Mouse (Mus musculus) testis, adult 2 months (tissue): Measurements from ENCODE around the gene Kat2b. TPM values are rescaled to one million over a fixed set of nuclear protein-coding genes. Genes with fewer than 3 reads are reported as not detected.

Experiments used
- H3K27ac ChIP-seq: fragments of 200-500 bp; 2 replicates; pipeline ENCODE4 v1.5.1; 2012; ENCODE audit warnings: low read depth, low read length; ENCODE audit not compliant: control insufficient read depth, insufficient read depth
- H3K27me3 ChIP-seq: fragments of 200-500 bp; 2 replicates; pipeline ENCODE4 v1.6.1; 2012; ENCODE audit warnings: mild to moderate bottlenecking, low read length, moderate library complexity; ENCODE audit not compliant: control insufficient read depth, insufficient read depth
- H3K36me3 ChIP-seq: fragments of 200-500 bp; 2 replicates; pipeline ENCODE4 v1.6.1; 2012; ENCODE audit warnings: mild to moderate bottlenecking, low read length; ENCODE audit not compliant: control insufficient read depth, insufficient read depth
- H3K4me1 ChIP-seq: fragments of 200-500 bp; 2 replicates; pipeline ENCODE4 v1.6.1; 2012; ENCODE audit warnings: low read length; ENCODE audit not compliant: control insufficient read depth, insufficient read depth
- H3K4me3 ChIP-seq: fragments of 200-500 bp; 2 replicates; pipeline ENCODE4 v1.5.1; 2012; ENCODE audit warnings: low read depth, mild to moderate bottlenecking, low read length, moderate library complexity, mixed read lengths; ENCODE audit not compliant: control insufficient read depth
- CTCF ChIP-seq: fragments of 200-500 bp; IDR thresholded peaks from 2 replicates; pipeline ENCODE4 v1.5.1; 2012; ENCODE audit warnings: low read depth, mild to moderate bottlenecking, inconsistent platforms, low read length, moderate library complexity; ENCODE audit not compliant: control insufficient read depth, insufficient read depth, insufficient replicate concordance
- POLR2A ChIP-seq: fragments of 200-500 bp; IDR thresholded peaks from 2 replicates; pipeline ENCODE4 v1.6.1; 2012; ENCODE audit warnings: low read depth, mild to moderate bottlenecking, inconsistent platforms, low read length, moderate library complexity; ENCODE audit not compliant: control insufficient read depth
- polyA plus RNA-seq: library from polyadenylated mRNA; depleted of rRNA; stranded (reverse); fragments of >200 nt; gene quantifications from 2 replicates; pipeline ENCODE4 v1.2.3, GENCODE M21; 2012

Gene Kat2b
- polyA plus RNA-seq, 1 experiment: 14.6 TPM

GRCm38 (mm10) chr17:53580237-53580636 is 13.6 kb downstream of the Kat2b start:
- H3K27ac ChIP-seq: no peak overlapping the region

DNA sequence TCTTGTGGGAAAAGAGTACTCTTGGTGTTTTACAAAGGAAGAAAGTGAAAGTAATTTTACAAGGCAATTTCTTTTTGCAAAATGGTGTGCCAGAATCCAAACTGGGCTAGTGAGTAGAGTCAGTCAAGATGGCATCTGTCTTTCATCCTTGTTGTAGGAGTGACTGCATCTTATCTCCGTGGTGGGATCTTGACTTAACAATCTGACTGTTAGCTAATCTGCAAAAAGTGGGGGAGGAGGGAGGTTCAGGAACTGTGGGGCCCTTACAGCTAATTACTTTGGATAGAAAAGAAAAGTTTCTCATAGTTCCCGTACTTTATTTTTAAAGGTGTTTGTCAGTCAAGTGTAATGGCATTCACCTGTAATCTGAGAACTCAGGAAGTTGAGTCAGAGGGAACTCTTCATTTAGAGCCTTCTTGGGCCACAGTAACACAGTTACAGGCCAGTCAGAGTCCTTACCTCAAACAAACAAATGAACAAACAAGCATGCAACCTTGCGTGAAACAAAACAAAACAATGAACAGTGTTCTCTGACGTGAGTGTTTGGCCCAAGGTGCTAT is 15.4 kb downstream of the Kat2b start:
- Histone ChIP-seq H3K4me3 (peak overlapping the region; percentile 68; the same call in 1 of the 2 replicates), H3K27me3 (no peaks in the 10 kb centered on the region), H3K36me3 (no peaks in the 10 kb centered on the region), H3K27ac (peak overlapping the region; percentile 39; the same call in 1 of the 2 replicates), H3K4me1 (peaks cover 9% of the 10 kb centered on the region)
- no peak for TF ChIP-seq CTCF
- no peak for TF ChIP-seq POLR2A

More at GRCm38 (mm10) chr17:53580237-53580636, 13.6 kb downstream of the Kat2b start:
- H3K36me3 ChIP-seq: no peaks in the 10 kb centered on the region
- no peaks in the 10 kb centered on the region for H3K27me3 ChIP-seq
- H3K4me1 ChIP-seq: peaks cover 5% of the 10 kb centered on the region; the same call in 1 of the 2 replicates
- no peak for TF ChIP-seq POLR2A
- no peak overlapping the region for H3K4me3 ChIP-seq

DNA sequence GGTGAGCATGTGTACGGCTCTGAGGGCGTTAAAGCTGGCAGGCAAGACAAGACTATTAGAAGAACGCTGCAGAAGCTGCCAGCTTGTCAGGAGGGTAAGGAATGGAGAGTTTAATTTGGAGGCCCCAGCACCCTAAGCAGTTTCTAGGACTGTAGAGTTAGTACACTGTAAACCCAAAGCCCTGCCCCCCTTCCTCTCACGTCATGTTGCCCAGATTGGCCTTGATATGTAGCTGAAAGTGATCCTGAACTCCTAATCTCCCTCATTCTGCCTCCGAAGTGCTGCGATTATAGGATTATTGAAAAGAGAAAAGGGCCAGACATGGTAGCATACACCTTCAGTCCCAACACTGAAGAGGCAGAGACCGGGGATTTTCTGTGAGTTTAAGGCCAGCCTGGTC is 16.1 kb downstream of the Kat2b start:
- TF ChIP-seq CTCF (no peak), POLR2A (no peak)
- Histone ChIP-seq H3K36me3 (no peaks in the 10 kb centered on the region), H3K27me3 (no peaks in the 10 kb centered on the region), H3K4me3 (peak overlapping the region; percentile 68), H3K4me1 (peaks cover 10% of the 10 kb centered on the region), H3K27ac (peak overlapping the region; percentile 39)

- Histone ChIP-seq H3K27ac (no peak overlapping the region), H3K4me1 (peaks cover 7% of the 10 kb centered on the region), H3K4me3 (peak overlapping the region; percentile 57), H3K36me3 (no peaks in the 10 kb centered on the region), H3K27me3 (no peaks in the 10 kb centered on the region)
- TF ChIP-seq CTCF: no peak
- TF ChIP-seq POLR2A: no peak
These were observed 17.4 kb downstream of the Kat2b start for GRCm38 (mm10) chr17:53583846-53584579.

DNA sequence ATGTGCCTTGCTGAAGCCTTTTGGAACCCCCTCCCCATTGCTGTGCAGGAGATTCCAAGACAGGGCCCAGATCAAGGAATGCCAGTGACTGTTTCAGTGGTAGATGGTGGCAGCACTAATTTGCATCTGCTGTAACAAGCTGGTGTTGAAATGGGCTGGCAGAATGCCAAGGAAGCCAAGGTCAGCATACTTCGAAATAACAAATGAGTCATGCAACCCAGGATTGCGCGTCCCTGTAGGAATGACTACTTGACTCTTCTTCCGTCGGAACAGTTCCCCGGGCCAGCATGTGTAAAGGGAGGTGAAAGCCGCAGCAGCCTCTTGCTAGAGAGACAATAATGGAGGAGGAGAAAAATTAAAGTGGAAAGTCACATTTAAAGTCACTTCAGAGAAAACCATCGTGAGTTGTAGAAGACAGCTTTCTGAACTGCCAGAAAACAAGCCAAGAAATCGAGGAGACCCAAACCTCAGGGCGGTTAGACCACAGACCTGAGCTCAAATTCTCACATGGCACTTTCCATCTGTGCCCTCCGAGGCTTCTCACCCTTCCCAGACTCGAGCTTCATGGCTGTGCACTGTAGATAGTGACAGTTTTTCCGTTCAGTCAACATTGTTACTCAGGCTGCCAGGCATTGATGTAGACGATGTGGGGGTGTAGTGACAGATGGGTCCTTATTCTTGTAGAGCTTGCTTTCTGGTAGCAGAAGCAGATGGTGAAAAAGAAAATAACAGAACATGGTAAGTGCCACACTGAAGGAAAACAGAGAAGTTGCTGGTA is 20.6 kb downstream of the Kat2b start:
- TF ChIP-seq POLR2A (no peak), CTCF (no peak)
- Histone ChIP-seq H3K4me1 (peaks cover 7% of the 10 kb centered on the region), H3K4me3 (no peak overlapping the region), H3K27ac (peak overlapping the region; percentile 19), H3K36me3 (no peaks in the 10 kb centered on the region), H3K27me3 (no peaks in the 10 kb centered on the region)

GRCm38 (mm10) chr17:53588097-53588855 is 21.6 kb downstream of the Kat2b start:
- no peaks in the 10 kb centered on the region for H3K27me3 ChIP-seq
- H3K4me1 ChIP-seq: peaks cover 5% of the 10 kb centered on the region
- no peaks in the 10 kb centered on the region for H3K36me3 ChIP-seq
- peak overlapping the region; percentile 2; the same call in 1 of the 2 replicates for H3K27ac ChIP-seq
- H3K4me3 ChIP-seq: no peak overlapping the region
- TF ChIP-seq CTCF (no peak), POLR2A (no peak)
